Mouse (Mus musculus) olfactory bulb, adult 2 months (tissue): ENCODE measurements around the gene Lzts2. TPM values are rescaled to one million over a fixed set of nuclear protein-coding genes. Genes with fewer than 3 reads are reported as not detected.

ENCODE experiments used
- H3K27ac ChIP-seq: fragments of 200-500 bp; 2 replicates; pipeline ENCODE4 v1.5.1; 2012; ENCODE audit warnings: low read depth, low read length; ENCODE audit not compliant: insufficient read depth
- H3K4me1 ChIP-seq: fragments of 200-500 bp; 2 replicates; pipeline ENCODE4 v1.6.1; 2012; ENCODE audit warnings: low read length; ENCODE audit not compliant: control insufficient read depth, insufficient read depth
- H3K4me3 ChIP-seq: fragments of 200-500 bp; 2 replicates; pipeline ENCODE4 v1.5.1; 2012; ENCODE audit warnings: mild to moderate bottlenecking, low read depth, low read length, moderate library complexity; ENCODE audit not compliant: insufficient read depth
- CTCF ChIP-seq: fragments of 200-500 bp; IDR thresholded peaks from 2 replicates; pipeline ENCODE4 v1.5.1; 2012; ENCODE audit warnings: low read depth, mild to moderate bottlenecking, low read length, moderate library complexity; ENCODE audit not compliant: insufficient read depth
- POLR2A ChIP-seq: fragments of 200-500 bp; IDR thresholded peaks from 2 replicates; pipeline ENCODE4 v1.6.1; 2012; ENCODE audit warnings: mild to moderate bottlenecking, low read depth, low read length, moderate library complexity; ENCODE audit not compliant: insufficient read depth
- WGBS: fragments of 180-500 bp; shearing (Covaris S2); methylation state at CpG from one replicate; pipeline ENCODE4 v1.1.7; 2018; 5-methylcytosine and 5-hydroxymethylcytosine counted together
- polyA plus RNA-seq: library from polyadenylated mRNA; stranded (reverse); fragments of >200 nt; gene quantifications from 2 replicates; pipeline ENCODE4 v1.2.4, GENCODE M21; 2012; ENCODE audit warnings: low replicate concordance; ENCODE audit not compliant: missing spikeins, insufficient read depth, insufficient read length

The Lzts2 gene
- polyA plus RNA-seq, 1 experiment, result not detected

- H3K27ac ChIP-seq, result no peak overlapping the region
- no peak for TF ChIP-seq POLR2A
- TF ChIP-seq CTCF, result no peak
- WGBS, result 89% methylated on average over 20 of the region's 20 CpGs
Observed at GRCm38 (mm10) chr19:45007425-45008191, 6.6 kb upstream of the Lzts2 start.

GRCm38 (mm10) chr19:45010646-45011045 lies 3.6 kb upstream of the Lzts2 start:
- no peak for TF ChIP-seq POLR2A
- H3K4me3 ChIP-seq, result no peak overlapping the region
- H3K27ac ChIP-seq, result no peak overlapping the region
- peaks cover 24% of the 10 kb centered on the region for H3K4me1 ChIP-seq
- 92% methylated on average over 4 of the region's 4 CpGs for WGBS

More at GRCm38 (mm10) chr19:45007425-45008191, 6.6 kb upstream of the Lzts2 start:
- Histone ChIP-seq H3K4me3 (peak overlapping the region; percentile 68), H3K4me1 (peaks cover 23% of the 10 kb centered on the region)

GRCm38 (mm10) chr19:45012219-45012618 lies 2.0 kb upstream of the Lzts2 start:
- Histone ChIP-seq H3K27ac (no peak overlapping the region), H3K4me3 (no peak overlapping the region), H3K4me1 (peaks cover 30% of the 10 kb centered on the region)
- WGBS, result 86% methylated on average over 8 of the region's 8 CpGs
- TF ChIP-seq POLR2A (no peak), CTCF (no peak)

GRCm38 (mm10) chr19:45012636-45013035 lies 1.6 kb upstream of the Lzts2 start:
- 28% methylated on average over 6 of the region's 6 CpGs for WGBS
- H3K4me1 ChIP-seq, result peaks cover 26% of the 10 kb centered on the region
- no peak overlapping the region for H3K4me3 ChIP-seq
- H3K27ac ChIP-seq, result no peak overlapping the region
- no peak for TF ChIP-seq POLR2A
- TF ChIP-seq CTCF, result no peak

GRCm38 (mm10) chr19:45013581-45014225 lies 511 bp upstream of the Lzts2 start:
- WGBS, result 76% methylated on average over 6 of the region's 6 CpGs

GRCm38 (mm10) chr19:45014981-45015402 lies 778 bp downstream of the Lzts2 start:
- peak overlapping the region; percentile 90 for H3K27ac ChIP-seq
- peaks cover 25% of the 10 kb centered on the region for H3K4me1 ChIP-seq
- WGBS, result 1% methylated on average over 25 of the region's 25 CpGs
- no peak for TF ChIP-seq CTCF
- TF ChIP-seq POLR2A, result peak; percentile 17; the same call in 1 of the 2 replicates
- peak overlapping the region; percentile 48 for H3K4me3 ChIP-seq

More at GRCm38 (mm10) chr19:45013581-45014225, 511 bp upstream of the Lzts2 start:
- TF ChIP-seq CTCF (no peak), POLR2A (no peak)
- peaks cover 24% of the 10 kb centered on the region for H3K4me1 ChIP-seq
- H3K4me3 ChIP-seq, result no peak overlapping the region
- no peak overlapping the region for H3K27ac ChIP-seq

- TF ChIP-seq POLR2A (no peak), CTCF (no peak)
- H3K4me3 ChIP-seq, result peak overlapping the region; percentile 48
- WGBS, result 2% methylated on average over 34 of the region's 34 CpGs
- H3K4me1 ChIP-seq, result peaks cover 30% of the 10 kb centered on the region
- peak overlapping the region; percentile 90 for H3K27ac ChIP-seq
Observed at GRCm38 (mm10) chr19:45015518-45016281, 1.5 kb downstream of the Lzts2 start.

- Histone ChIP-seq H3K27ac (peak overlapping the region; percentile 90), H3K4me1 (peaks cover 36% of the 10 kb centered on the region), H3K4me3 (peak overlapping the region; percentile 57)
- 4% methylated on average over 18 of the region's 18 CpGs for WGBS
- no peak for TF ChIP-seq CTCF
- TF ChIP-seq POLR2A, result no peak
Observed at GRCm38 (mm10) chr19:45016341-45017215, 2.4 kb downstream of the Lzts2 start.
